Mouse (Mus musculus): ENCODE data around the gene Pomt1.

Pomt1 gene

DNA sequence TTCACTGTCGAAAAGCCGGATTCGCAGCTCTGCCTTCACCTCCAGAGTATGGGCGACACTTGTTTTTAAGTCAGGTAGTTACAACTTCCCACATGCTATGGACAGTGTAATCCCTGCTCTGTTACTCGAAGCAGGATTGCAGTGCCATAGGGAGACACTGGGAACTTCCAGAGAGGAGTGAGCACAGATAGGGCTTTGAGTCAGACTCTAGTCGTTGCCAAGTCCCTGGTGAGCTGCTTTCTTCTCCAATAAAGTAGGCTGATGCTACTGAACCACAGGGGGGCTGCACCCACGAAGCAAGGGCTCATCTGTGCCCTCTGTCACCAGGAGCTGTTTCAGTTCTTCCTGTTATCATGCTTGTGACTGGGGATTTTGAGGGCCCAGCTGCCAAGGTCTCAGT lies 14.8 kb upstream of the Pomt1 start:
- DNase-seq (ENCODE audit: low spot score in 2 of 2) = no peak

DNA sequence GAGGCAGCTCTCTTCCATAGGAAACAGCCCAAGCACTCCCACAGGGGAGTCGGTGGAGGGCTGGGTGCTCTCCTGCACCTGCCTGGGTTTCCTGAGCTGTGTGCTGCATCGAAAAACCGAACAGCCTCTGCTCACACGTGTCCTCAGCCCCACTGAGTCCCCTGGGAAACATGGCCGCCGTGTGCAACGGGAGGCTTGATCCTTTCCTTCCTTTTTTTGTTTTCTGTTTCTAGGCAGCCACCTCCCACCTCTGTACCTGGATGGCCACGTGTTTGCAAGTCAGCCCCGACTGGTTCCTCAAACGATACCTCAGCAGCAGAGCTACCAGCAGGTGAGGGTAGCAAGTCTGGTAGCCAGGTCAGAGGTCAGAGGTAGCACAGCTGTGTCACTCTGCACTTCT lies 14.3 kb upstream of the Pomt1 start:
- no peak for DNase-seq (ENCODE audit: low spot score in 2 of 2)

DNA sequence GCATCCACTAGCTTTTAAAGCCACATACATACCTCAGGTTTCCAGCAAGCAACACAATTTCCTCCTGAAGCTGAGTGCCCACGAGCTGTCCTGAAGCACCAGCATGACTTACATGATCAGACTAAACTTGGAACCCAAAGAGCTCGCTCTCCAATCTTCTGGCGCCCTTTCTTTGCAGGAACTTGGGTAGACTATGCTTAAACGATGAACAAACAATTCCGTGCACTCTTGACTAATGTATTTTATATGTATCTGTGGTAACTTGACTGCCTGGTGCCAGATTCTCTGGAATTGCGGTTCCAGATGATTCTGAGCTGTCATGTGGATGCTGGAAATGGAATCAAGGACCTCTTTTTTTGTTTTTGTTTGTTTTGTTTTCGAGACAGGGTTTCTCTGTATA lies 957 bp upstream of the Pomt1 start:
- no peak for DNase-seq (ENCODE audit: low spot score in 2 of 2)

DNA sequence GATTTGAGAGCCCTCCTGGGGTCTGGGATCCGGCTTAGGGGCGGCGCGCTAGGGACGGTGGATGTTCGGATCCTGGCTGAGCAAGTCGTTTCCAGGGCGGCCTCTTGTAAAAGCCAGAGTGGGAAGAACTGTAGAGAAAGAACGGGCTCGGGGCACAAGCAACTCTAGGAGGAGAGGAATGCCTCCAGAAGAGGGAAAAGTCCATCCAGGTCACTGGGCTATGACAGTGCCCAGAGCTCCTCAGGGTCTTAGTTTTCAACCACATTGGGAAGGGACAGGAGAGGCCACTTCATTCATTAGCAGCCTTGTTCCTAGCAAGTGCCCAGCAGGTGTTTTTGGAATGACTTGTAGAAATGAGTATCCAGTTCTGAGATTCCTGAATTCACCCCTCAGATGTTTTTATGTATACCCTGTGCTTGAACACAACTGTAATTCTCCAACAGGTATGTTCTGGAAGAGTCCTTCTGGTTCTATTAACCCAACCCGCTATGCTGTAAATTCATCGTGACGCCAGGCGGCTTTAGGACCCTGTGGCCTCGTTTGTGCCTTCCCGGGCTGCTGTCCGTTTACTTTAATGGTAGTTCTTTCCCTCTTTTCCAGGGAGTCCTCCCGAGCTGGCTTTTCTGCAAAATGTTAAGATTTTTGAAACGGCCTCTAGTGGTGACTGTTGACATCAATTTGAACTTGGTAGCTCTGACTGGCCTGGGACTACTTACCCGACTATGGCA lies 534 bp downstream of the Pomt1 start:
- DNase-seq (ENCODE audit: low spot score in 2 of 2) = peak in 1 of 2 experiments; percentile 27

DNA sequence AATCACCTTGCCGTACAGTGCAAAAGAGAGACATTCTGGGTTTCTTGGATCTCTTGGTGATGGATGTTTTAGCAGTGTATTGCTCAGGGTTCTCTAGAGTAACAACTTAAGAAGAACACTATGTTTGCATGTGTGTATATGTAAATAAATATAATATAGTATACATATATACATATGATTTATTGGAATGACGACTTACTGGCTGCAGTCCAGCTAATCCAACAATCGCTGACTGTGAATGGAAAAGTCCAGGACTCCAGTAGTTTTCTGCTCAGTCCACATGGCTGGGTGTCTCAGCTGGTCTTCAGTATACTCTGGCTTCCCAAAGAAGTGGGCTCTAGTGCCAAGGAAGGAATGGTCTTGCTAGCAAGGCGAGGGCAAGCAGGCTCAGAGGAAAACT lies 1.2 kb downstream of the Pomt1 start:
- DNase-seq (ENCODE audit: low spot score in 2 of 2) = no peak

DNA sequence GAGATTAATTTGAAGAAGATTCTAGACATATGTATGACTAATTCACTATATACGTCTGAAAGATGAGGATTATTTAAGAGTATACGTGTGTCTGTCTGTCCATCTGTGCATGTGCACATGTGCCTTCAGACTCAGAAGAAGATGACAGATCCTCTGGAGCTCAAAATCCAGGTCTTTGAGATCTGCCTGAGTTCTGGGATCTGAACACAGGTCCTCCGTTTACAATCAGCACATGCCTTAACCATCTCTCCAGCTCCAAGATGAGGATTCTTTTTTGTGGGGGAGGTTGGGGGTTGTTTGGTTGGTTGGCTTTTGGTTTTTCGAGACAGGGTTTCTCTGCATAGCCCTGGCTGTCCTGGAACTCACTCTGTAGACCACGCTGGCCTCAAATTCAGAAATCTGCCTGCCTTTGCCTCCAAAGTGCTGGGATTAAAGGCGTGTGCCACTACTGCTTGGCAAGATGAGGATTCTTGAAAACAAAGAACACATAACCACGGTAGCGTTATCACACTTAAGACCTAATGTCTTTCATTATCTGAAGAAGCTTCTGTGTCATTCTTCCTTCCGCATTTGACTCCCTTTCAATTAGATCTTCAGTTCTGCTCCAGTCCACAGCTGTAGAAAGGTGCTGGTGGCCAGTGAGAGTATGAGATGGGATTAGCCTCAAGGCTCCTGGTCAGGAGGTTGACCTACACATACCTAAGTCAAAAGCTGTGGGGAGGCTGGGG lies 2.5 kb downstream of the Pomt1 start:
- no peak for DNase-seq (ENCODE audit: low spot score in 2 of 2)

DNA sequence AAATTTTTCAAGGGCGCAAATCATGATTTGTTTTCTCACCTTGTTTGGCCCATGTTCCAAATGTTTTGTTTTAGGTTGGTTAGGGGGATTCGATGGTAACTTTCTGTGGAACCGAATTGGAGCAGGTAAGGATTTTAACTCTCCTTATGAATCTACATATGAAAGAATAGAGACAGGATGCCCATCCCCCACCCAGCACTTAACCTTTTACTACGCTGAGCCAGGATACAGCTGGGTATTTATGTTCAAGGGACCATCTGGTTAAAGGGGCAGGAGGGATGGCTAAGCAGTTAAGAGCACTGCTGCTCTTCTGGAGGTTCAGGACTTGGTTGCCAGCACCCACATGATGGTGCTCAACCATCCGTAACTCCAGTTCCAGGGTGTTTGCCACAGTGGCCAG lies 4.2 kb downstream of the Pomt1 start:
- no peak for DNase-seq (ENCODE audit: low spot score in 2 of 2)

DNA sequence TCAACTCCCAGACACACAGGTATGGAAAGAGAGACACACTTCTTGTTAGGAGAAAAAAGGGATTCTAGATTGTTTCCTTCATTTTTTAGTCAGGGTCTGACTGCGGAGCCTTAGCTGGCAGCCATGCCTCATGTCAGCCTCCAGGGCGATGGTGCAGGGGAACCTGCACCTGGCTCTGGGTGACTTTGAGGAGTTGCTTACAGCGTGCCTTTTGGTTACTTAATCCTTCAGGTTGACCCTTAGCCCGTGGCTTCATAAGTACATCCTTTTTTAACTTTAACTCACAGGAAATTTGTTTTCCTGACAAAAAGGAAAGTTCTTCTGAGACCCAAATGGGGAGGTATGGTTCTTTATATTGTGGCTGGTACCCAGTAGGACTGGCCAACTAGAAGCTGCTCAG lies 6.6 kb downstream of the Pomt1 start:
- DNase-seq (ENCODE audit: low spot score in 2 of 2) = no peak

DNA sequence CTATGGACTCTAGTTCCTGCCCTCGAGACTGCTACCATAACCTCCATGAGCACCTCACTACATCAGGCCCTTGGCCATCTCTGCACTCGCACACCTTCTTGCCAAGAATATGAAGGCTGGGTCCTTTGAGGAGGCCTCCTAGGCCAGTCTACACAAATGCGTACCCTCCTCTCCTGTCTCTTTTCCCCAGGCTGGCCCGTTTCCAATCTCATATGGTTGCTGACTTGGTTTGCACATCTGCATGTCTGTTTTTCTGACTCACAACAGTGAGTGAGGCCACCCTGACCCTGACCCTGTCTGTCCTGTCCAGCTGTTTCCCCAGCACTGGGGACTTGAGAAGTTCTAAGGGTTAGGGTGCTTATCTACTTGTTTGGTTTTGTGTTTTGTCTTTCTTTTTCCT lies 10.4 kb downstream of the Pomt1 start:
- no peak for DNase-seq (ENCODE audit: low spot score in 2 of 2)

DNA sequence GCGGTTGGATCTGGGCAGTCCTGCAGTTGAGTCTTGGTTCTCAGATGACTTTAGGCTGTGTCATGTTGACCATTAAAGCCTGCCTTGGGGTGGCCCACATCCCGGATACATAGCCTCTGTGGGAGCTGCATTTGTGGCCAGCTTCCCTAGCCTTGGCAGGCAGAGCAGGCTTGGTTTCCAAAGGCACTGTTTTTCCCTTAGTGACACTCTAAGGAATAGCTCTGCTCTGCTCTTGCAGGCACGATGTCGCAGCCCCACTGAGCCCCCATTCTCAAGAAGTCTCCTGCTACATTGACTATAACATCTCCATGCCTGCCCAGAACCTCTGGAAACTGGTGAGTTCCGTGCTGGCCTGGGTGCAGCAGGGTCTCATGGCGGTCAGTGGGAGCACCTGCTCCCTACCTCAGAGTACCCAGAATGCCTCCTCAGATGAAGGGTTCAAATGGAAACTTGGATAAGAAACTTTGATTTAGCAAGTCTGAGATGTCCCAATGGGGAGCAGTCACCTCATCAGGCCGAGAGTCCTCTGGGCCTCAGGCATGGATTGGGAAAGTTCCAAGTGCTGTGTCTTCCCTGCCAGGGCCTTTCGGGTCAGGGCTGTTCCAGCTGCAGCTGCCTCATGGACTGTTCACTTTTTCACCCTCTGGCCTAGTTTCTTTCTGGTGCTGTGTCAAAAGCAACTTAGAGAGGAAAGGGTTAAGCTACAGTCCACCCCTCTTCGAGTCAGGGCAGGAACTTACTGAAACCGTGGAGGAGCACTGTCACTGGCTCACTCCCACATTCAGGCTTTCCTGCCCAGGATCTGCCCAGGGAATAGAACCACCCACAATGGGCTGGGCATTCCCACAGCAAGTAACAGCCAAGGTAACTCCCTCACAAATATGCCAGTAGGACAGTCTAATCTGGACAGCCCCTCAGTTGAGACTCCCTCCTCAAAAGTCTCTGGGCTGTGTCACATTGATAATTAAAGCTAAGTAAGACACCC lies 12.3 kb downstream of the Pomt1 start:
- no peak for DNase-seq (ENCODE audit: low spot score in 2 of 2)

DNA sequence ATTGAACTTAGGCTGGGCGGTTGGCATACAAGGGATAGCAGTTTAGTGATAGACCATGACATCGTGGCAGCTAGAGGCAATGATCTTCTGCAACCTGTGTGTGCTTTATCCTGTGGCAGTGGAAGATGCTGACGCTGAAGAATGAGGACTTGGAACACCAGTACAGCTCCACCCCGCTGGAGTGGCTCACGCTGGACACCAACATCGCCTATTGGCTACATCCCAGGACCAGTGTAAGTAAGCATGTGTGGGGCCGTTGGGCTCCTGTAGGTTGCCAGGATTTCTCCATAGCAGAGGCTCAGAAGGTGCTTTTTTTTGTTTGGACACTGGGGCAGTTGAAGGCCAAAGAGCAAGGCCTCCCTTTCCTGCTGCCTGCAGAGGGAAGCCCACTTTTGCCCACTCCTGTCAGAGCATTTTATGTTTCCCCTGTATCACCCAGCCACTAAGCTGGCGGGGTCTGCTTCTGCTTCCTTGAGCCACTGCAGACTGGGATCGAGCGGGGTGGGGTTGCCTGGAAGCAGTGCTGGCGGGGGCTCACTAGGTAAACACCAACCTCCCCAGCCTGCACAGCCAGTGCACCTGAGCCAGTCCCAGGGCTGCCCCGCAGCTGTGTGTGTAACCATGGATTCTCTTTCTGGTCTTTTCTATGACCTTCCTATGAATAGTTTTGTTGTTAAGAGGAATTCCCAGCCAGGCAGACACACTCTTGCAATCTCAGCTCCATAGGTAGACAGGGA lies 15.6 kb downstream of the Pomt1 start:
- DNase-seq (ENCODE audit: low spot score in 2 of 2) = no peak

DNA sequence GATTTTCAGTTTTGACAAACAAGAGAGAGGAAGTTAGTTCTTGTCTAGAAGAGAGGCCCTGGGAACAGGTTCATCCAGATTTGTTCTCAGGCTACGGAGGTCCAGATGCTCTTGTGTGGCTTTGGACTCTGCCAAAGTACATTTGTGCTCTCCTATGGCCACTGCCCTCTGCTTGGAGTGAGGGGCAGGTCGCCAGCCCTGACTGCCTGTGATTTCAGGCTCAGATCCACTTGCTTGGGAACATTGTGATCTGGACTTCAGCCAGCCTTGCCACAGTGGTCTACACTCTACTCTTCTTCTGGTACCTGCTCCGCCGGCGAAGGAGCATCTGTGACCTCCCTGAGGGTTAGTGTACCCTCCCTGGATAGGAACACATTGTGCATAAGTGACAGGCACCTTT lies 16.3 kb downstream of the Pomt1 start:
- DNase-seq (ENCODE audit: low spot score in 2 of 2) = no peak

DNA sequence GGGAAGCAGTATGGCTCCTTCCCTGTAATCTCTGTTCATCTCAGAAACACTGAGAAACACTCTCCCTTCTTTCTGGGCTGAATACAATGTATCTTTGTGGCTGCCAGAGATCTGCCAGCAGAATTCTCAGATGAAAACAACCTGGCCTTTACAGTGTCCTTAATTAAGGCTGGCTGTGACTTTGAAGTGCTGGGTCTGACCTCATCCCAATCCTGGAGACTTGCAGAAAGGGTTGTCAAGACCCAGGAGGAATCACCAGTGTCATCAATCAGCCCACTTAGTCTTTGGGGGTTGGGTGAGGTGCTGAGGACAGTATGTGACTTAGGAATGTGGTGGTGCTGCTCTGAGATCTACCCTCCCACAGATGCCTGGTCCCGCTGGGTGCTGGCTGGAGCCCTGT lies 17.0 kb downstream of the Pomt1 start:
- DNase-seq (ENCODE audit: low spot score in 2 of 2) = no peak

DNA sequence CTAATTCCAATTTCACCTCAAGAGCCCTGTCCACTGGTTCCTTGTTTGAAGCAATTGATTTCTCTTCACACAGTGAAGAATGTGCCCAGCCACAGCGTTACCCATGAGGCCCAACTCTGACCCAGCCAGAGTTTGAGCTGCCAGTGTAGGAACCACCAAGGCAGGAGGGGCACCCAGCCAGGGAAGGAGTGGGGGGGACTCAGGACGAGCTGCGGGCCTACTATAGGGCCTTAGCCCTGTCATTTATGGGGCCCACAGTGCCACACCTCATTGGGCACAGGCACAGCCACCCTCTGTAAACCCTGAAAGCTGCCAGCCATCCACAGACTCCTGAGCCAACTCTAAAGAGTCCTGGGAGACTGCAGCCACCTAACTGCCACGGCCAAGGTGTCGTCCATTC lies 18.2 kb downstream of the Pomt1 start:
- no peak for DNase-seq (ENCODE audit: low spot score in 2 of 2)

DNA sequence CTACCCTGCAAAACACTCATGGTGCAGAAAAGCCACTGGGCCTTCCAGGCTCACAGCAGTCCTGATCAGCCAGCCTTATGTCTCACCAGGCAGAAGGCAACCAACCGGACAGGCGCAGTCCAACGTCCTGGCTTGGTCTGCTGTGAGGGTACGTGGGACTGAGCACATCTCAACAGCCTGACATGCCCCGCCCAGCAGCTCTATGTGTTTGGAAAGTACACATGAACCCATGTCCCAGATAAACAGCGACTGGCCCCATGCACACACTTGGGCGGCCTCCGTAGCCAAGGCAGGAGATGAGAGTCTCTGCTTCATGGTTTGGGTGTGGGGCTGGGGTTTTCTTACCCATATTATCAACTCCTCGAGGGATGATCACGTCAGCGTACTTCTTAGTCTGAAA lies 19.9 kb downstream of the Pomt1 start:
- no peak for DNase-seq (ENCODE audit: low spot score in 2 of 2)

DNA sequence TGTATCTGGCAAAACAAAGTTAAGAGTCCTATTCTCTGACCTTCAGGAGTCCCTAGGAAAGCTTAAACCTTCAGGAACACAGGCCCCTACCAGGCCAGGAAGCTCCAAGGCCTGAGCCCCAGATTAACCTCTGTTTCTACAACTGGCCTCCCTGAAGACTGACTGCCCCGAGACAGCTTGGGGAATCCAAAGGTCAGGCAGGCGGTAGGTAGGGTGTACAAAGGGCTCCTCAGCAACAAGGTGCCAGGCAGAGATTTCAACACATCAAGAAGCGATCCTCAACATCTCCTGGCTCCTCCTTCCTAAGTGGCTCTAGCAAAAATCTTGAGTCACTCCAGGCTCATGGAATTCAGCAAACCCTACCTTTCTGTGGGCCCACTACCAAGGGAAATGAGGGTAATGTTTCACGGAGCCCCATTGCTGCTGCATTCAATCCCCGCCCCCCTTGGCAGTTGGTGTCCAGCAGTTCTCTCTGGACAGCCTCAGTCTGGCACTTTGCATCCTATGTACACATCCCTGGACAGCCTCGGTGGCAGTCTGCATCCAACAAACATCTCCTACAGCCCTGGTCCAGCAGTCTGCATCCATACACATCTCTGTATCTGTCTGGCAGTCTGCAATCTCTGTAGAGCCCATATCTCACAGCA lies 22.6 kb downstream of the Pomt1 start:
- no peak for DNase-seq (ENCODE audit: low spot score in 2 of 2)

DNA sequence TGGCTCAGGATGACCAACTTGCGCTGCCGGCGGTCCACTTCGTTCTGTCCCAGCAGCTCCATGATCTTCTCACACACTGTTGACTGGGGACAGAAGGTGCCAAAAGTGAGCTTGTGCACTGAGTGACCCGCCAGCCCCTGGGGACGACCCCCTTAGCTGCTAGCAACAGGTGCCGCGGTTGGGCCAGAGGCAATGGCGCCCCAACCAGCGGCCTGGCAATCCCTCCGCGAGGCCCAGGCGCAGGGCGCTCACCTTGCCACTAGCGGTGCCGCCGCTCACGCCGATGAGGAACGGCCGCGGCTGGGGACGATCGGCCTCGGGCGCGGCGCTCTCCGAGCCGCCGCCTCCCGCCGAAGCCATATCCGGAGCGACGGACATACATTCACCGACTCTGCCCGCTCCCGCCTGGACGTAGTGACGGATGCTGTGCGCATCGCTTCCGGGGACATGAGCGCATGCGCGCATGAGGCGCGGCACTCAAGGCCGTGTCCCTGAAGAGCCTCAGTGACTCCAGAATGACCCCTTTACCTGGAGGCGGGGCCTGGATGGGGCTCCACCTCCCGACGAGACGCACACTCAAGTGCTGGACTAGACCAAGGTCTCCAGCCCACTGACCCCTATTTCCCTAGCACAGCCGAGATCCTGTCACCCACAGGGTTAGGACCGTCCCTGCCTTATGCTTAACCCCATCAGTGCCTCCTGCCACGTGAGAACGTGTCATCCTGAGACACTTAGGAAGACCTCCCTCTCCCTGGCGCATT lies 23.4 kb downstream of the Pomt1 start, which contains the start of gene Uck1:
Gene Uck1, minus strand, starts transcription at position 503 of the 761 bp plus-strand sequence.
- peak; percentile 84 to 86 for DNase-seq (ENCODE audit: low spot score in 2 of 2)

DNA sequence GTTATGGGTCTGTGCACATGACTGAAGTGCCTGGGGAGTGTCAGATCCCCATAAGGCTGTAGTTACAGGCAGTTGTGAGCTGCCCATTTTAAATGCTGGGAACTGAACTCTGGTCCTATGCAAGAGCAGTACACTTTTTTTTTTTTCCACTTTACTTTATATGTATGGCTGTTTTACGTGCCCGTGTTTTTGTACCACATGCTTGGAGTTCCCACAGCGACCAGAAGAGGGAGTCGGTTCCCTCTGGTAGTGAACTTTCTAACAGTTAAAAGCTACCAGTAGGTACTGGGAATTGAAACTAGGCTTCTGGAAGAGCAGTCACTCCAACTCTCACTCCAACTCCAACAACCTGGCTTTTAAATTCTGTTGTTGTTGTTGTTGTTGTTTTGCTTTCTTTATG lies 24.2 kb downstream of the Pomt1 start:
- no peak for DNase-seq (ENCODE audit: low spot score in 2 of 2)

DNA sequence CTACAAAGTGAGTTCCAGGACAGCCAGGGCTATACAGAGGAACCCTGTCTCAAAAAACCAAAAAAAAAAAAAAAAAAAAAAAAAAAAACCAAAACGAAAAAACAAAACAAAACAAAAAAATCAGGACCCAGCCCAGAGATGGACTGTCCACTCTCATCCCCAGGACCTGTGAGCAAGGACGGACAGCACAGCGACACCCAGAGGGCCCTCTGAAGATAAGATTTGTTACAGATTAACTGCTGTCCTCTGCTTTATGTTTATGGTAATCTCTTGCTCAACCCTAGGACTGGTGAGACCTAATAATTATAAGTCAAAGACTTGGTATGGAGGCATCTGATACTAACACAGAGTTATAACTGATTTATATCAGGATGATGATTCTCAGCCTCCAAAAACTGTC lies 39.4 kb downstream of the Pomt1 start:
- DNase-seq (ENCODE audit: low spot score in 2 of 2) = no peak

DNA sequence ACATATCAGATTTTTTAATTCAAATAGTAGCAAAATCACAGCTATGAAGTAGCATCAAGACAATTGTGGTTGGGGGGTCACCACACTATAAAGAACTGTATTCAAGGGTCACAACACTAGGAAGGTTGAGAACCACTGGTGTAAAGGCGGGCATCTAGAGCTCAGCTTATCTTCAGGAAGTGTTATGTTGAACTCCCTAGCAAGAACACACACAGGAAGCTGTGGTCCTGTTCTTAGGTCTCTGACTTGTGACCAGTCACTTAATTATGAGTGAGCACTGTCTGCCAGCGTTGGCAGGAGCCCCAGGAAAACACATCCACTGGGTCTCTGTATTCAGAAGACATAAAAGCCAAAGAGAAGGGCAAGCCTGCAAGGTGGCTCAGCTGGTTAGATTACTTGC lies 45.9 kb downstream of the Pomt1 start:
- no peak for DNase-seq (ENCODE audit: low spot score in 2 of 2)
